Mouse (Mus musculus) testis, adult 2 months (tissue): Measurements from ENCODE around the gene Ccdc149.

Experiments used
- CTCF ChIP-seq: fragments of 200-500 bp; IDR thresholded peaks from 2 replicates; pipeline ENCODE4 v1.5.1; 2012; ENCODE audit warnings: low read depth, mild to moderate bottlenecking, inconsistent platforms, low read length, moderate library complexity; ENCODE audit not compliant: control insufficient read depth, insufficient read depth, insufficient replicate concordance
- POLR2A ChIP-seq: fragments of 200-500 bp; IDR thresholded peaks from 2 replicates; pipeline ENCODE4 v1.6.1; 2012; ENCODE audit warnings: low read depth, mild to moderate bottlenecking, inconsistent platforms, low read length, moderate library complexity; ENCODE audit not compliant: control insufficient read depth

DNA sequence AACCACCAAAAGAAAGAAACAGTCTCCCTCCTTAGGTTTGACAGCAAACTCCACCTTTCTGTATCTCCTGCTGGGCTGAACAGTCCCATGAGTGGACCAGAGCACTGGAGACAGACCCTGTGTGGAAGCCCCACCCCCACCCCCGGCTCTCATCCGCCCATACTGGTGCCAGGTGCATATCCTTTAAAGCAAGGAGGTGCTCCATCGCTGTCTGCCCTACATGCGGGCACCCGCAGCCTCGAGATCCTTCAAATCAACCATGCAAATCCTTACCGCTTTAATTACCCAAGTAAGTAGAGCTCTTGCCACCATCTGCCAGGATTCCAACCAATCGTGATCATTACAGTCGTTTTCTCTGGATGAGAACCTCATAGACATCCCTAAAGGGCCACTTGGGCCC lies 20.5 kb downstream of the Ccdc149 start:
- no peak for TF ChIP-seq POLR2A
- no peak for TF ChIP-seq CTCF
